Mouse (Mus musculus): ENCODE results near the gene Zmynd11.

The Zmynd11 gene

GRCm38 (mm10) chr13:9713462-9714134 is 51.5 kb downstream of the Zmynd11 start:
- DNase-seq (ENCODE audit: low spot score in 2 of 2): no peak

DNA sequence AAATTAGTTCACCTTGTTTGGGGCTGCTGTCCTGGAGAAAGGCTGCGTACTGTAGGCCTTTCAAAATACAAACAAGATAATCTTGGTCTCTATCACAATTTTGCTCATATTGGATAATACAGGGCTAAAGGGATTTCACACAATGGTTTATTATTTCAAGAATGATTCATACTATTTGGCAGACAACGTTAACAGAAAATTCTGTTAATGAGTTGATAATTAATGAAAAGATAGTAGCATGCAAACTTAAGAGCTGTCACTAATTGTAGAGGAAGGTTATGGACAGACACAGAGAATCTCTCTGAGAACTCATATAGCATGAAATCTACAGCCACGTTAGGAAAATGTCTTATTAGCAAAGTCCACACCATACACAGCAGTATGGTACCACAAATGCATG is 52.2 kb downstream of the Zmynd11 start:
- no peak for DNase-seq (ENCODE audit: low spot score in 2 of 2)

DNA sequence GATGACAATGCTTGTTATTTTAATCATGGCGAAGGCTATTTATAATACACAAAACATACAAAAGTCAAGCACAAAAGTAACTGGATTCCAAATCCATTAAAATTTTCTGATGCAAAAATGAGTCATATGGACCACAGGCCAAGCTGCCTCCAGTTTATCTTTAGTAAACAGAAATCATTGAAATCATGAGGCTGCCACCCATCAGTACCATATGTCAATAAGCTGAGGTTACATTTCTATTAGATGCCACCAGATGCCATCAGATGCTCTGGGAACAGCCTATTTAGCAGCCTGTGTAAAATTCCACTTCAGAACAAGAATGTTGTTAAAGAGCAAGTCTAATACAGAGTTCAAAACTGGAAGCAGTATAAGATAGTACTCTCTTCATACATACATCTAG is 52.7 kb downstream of the Zmynd11 start:
- no peak for DNase-seq (ENCODE audit: low spot score in 2 of 2)

DNA sequence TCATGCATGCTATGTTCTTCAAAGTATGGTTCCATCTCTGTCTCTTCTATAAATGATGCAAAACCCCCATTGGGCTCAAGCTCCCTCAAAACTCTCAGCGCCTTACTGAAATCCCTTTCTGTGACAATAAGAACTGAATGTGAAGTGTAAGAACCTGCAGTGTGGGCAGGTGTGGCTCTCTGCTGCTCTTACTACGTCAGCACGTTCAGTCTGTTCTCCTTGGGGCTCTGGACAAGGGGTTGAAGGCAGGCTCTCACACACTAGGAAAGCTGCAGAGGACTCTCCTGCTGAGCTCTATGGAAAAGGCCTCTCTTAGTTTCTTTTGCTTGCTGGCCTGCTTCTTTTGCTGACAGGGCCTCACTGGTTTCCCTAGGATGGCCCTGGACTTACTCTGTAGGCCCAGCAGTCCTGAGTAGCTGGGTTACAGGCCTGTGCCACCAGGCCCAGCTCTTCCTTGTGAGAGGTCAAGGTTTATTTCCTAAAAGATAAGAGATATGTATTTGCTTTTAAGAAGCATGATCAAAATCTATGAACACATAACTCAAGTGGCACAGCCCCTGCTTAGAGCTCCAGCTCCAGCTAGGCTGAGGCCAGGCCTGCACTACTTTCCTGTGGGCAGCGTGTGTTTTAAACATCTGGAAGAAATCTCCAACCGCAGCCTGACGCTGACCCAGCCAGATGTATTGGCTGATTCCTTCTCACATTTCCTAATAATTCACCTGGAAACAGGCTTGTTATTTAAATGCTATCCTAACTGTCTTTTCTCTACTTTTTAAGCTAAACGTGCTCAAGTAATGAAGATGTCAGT is 56.5 kb downstream of the Zmynd11 start:
- DNase-seq (ENCODE audit: low spot score in 2 of 2): no peak

GRCm38 (mm10) chr13:9706720-9707119 is 58.4 kb downstream of the Zmynd11 start:
- no peak for DNase-seq (ENCODE audit: low spot score in 2 of 2)

DNA sequence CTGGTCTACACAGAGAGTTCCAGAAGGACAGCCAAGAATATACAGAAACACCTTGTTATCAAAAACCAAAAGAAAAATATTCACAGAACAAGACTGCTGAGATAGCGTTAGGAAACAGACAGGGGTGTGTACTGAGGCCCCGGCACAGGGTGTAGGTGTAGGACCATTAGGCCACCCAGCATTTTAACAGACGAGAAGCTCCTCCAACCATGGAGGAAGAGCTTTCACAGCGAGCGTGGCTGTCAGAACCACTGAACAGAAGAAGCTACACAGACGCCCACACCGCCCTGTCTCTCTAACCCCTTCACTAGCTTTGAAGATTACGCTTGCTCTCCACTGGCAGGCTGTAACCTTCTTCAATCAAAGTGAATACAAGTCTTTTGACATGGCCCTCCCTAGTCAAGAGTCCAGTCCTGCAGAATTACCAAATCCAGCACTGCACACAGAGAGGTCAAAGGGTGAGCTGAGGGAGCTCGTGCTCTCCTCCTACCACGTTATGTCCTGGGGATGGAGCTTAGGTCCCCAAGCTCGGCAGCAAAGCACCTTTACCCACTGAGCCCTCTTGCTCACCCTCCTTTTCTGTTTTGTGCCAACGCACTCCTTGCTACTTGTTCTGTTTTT is 62.4 kb downstream of the Zmynd11 start:
- no peak for DNase-seq (ENCODE audit: low spot score in 2 of 2)

DNA sequence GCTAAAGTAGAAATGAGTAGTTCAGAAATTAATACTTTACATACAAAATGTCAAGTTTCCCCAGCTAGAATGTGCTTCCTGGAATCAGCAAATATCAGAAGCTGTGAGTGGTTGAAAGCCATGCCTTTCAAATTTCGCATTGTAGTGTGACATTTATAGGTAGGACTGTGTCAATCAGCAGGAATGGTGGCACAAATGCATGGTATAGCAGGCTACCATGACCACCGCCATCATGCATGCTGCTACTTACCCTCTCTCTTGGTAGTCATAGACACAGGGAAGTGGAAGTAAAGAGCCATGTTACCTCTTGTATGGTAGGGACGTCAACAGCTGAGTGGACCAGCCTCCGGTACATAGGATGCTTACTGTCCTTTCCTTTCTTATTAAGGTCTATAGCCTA is 67.8 kb downstream of the Zmynd11 start:
- DNase-seq (ENCODE audit: low spot score in 2 of 2): no peak

DNA sequence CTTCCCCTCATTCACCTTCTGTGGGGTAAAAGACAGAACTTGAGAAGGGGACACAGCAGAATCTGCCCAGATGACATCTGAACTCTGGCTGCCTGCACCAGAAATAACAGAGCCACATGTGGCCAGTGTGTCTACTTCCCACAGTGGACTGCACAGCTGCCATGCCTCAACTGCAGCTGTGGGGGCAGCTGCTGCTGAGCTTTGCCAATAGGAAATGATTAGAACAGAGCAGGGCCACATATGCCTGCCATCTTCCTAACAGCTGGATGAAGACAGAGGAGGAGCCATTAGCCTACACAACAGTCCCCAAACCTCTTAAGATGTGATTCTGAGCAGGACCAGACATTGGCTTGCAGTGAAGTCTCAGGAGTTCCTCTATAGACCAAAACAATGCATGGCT is 69.3 kb downstream of the Zmynd11 start:
- peak; percentile 73 to 76 for DNase-seq (ENCODE audit: low spot score in 2 of 2)

GRCm38 (mm10) chr13:9695403-9695802 is 69.7 kb downstream of the Zmynd11 start:
- DNase-seq (ENCODE audit: low spot score in 2 of 2): no peak

- DNase-seq (ENCODE audit: low spot score in 2 of 2): no peak
These were observed 70.5 kb downstream of the Zmynd11 start for GRCm38 (mm10) chr13:9694651-9695050.

DNA sequence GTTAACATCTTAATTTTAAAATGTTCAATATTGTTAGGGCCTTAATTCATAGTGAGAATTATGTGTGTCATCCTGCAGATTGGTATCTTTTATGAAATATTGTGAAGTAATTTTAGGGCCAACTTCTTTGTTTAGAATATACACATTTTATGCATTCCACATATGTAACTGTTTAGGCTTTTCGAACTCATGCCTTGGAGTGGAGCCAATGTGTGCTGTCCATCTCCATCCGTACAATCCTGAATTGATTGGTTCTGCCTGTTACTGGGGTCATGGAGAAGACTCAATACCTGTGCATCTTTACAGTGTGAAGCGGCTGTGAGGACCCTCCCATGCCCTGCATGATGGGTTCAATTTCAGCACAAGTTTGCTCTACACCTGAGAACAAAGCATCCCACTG is 72.3 kb downstream of the Zmynd11 start:
- DNase-seq (ENCODE audit: low spot score in 2 of 2): no peak

- DNase-seq (ENCODE audit: low spot score in 2 of 2): no peak
These were observed 75.8 kb downstream of the Zmynd11 start for GRCm38 (mm10) chr13:9689366-9689765.

DNA sequence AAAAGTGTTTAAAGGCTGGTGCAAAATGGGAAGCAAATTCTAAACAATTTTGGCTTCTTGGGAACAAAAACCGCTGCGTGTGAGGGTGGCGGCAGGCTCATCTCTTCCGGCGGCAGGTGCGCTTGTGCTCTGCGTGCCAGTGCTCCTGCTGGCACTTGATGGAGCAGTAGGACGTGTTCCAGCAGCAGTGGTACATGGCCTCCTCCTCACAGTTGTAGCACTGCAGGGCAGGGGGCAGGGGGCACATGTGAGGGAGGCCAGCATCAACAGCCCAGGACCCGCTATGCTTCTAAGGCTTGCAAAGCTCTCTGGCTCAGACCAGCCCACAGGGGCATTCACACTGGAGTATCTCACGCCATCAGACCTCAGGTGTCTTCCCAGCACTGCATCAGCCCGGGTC is 78.4 kb downstream of the Zmynd11 start:
- no peak for DNase-seq (ENCODE audit: low spot score in 2 of 2)

GRCm38 (mm10) chr13:9686261-9686660 is 78.9 kb downstream of the Zmynd11 start:
- DNase-seq (ENCODE audit: low spot score in 2 of 2): no peak

GRCm38 (mm10) chr13:9684153-9684923 is 80.8 kb downstream of the Zmynd11 start:
- no peak for DNase-seq (ENCODE audit: low spot score in 2 of 2)

GRCm38 (mm10) chr13:9683280-9683679 is 81.8 kb downstream of the Zmynd11 start:
- no peak for DNase-seq (ENCODE audit: low spot score in 2 of 2)

DNA sequence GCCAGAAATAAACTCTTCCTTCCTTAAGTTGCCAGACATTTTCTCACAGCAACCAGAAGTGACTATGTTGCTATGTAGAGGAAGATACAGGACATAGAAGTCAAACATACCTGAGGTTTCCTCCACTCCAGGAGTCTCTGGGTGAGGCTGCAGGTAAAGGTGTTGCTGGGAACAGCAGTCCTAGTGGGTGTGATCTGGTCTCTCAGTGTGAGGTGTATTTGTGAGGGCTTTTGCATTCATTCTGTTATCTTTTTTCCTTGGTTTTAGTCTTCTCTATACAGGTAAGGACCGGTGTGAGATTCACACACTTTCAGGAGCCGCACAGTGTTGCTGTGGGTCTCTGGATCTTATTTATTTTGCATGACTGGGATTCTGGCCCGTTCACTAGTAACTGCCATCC is 83.6 kb downstream of the Zmynd11 start:
- DNase-seq (ENCODE audit: low spot score in 2 of 2): no peak

DNA sequence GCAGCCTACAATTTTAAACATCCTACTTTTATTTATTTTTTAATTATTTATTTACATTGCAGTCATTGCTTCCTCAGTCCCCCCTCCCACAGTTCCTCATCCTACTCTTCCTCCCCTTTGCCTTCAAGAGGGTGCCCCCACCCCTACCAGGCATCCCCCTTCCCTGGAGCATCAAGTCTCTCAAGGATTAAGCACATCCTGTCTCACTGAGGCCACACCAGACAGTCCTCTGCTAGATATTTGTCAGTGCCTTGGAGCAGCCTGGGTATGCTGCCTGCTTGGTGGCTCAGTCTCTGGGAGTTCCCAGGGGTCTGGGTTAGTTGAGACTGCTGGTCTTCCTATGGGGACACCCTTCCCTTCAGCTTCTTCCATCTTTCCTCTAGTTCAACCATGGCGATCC is 91.0 kb downstream of the Zmynd11 start:
- no peak for DNase-seq (ENCODE audit: low spot score in 2 of 2)

DNA sequence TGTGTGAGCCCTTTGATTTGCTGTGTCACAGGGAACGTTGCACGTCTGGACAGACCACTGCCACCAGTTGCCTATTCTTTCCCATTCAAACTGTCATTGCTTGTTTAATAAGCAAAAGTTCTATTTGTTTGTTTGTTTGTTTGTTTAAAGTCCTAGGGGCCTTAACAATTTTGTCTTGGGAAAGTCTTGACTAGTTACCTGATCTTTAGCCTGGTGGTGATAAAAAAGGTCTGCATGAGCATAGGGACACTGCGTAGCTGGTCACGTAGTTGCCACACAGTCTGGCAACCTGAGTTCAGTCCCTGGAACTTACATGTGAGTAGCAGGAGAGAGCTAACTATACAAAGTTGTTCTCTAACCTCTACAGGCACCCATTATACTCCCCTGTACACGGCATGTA is 95.9 kb downstream of the Zmynd11 start:
- no peak for DNase-seq (ENCODE audit: low spot score in 2 of 2)

DNA sequence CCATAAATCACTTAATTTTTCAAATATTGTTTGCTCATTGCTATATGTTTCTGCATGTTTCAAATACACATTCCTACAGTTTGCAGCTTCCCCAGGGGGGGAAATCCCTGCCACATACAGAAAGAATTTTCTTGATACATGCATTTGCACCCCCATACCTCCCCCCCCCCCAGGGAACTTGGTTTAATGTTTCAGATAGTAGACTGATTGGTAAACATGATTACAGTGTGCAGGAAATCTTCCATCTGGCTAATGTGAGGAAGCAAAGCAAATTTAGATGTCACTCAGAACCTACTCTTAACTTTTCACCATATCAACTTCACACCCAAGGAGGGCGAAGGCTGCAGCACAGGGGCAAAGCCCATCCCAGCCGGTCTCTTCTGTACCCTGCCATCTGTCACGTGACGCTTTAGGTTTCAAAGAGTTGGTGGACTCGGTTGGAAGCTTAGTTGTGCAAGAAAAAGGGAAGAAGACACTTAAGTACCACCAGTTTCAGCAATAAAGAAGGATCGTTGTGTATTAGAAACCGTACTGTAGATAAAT is 97.1 kb downstream of the Zmynd11 start:
- no peak for DNase-seq (ENCODE audit: low spot score in 2 of 2)

DNA sequence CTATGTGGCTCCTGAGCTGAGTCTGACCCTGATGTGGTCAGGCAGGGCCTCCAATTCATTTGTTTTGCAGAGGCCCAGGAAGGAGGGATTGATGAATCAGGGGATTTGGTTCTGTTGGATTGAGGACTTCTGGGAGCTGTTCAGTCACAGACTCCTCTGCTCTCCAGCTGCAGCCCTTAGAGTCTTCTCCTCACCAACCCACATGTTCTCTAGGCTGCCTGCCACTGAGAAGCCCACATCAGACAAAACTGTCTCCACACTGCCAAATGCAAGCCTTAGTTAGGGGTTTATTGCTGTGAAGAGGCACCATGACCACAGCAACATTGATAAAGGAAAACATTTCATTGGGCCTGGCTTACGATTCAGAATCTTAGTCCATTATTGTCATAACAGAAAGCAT is 101.5 kb downstream of the Zmynd11 start:
- no peak for DNase-seq (ENCODE audit: low spot score in 2 of 2)

- DNase-seq (ENCODE audit: low spot score in 2 of 2): no peak
These were observed 104.4 kb downstream of the Zmynd11 start for GRCm38 (mm10) chr13:9660711-9661110.
